Comparison of ENCODE assay signal across 8 mouse cellular contexts in genomic region chr4:43506536-43507185, GRCm38 (mm10). TPM values are rescaled to one million over a fixed set of nuclear protein-coding genes. Genes with fewer than 3 reads are reported as not detected.
DNase-seq lines count a peak whose midpoint lies in the region; ATAC-seq and TF ChIP-seq lines count a peak whose summit lies in the region.

Gene Car9, plus strand, starts transcription at chr4:43506966.

- no peaks in the 10 kb centered on the region for H3K27me3 ChIP-seq in heart, embryonic 11.5 days (ENCODE audit: control insufficient read depth, insufficient read depth, low read length)
- H3K27me3 ChIP-seq in E14TG2a.4 (ENCODE audit: insufficient read depth, low read length): peaks cover 52% of the 10 kb centered on the region
- H3K27me3 ChIP-seq in intestine, postnatal 0 days (replicated peaks; ENCODE audit: control insufficient read depth, insufficient read depth, low read length): no peaks in the 10 kb centered on the region

- no peak for TF ChIP-seq CTCF in E14TG2a.4 (conservative IDR thresholded peaks at IDR 0.05; ENCODE audit: low read length)
- no peak for TF ChIP-seq CTCF in intestine, postnatal 0 days (IDR thresholded peaks at IDR 0.05; ENCODE audit: low read depth)

- H3K4me3 ChIP-seq in heart, embryonic 11.5 days (ENCODE audit: low read depth, low read length): peak within 1 kb of the TSS; percentile 44
- H3K4me3 ChIP-seq in E14TG2a.4 (replicated peaks; ENCODE audit: low read length): peak within 1 kb of the TSS; percentile 72; the same call in 1 of the 2 replicates
- peak within 1 kb of the TSS; percentile 43 for H3K4me3 ChIP-seq in intestine, postnatal 0 days (ENCODE audit: low read depth, low read length)

- peak within 1 kb of the TSS; percentile 63; the same call in 1 of the 2 replicates for H3K9ac ChIP-seq in heart, embryonic 11.5 days (ENCODE audit: low read depth, low read length)
- H3K9ac ChIP-seq in intestine, postnatal 0 days (ENCODE audit: low read depth, low read length): no peak within 1 kb of the TSS

- no peaks in the 10 kb centered on the region for H3K9me3 ChIP-seq in heart, embryonic 11.5 days (replicated peaks; ENCODE audit: control insufficient read depth, low read length)
- no peaks in the 10 kb centered on the region for H3K9me3 ChIP-seq in E14TG2a.4 (ENCODE audit: low read length)
- no peaks in the 10 kb centered on the region for H3K9me3 ChIP-seq in intestine, postnatal 0 days (ENCODE audit: control insufficient read depth)

- H3K4me2 ChIP-seq in heart, embryonic 11.5 days: peak within 1 kb of the TSS; percentile 85
- peak within 1 kb of the TSS; percentile 70 for H3K4me2 ChIP-seq in intestine, postnatal 0 days (replicated peaks; ENCODE audit: low read depth)

- ATAC-seq in heart, embryonic 11.5 days (replicated peaks; ENCODE audit: insufficient number of reproducible peaks, low FRiP score, low TSS enrichment): no peak
- ATAC-seq in intestine, postnatal 0 days: no peak

- no peaks in the 10 kb centered on the region for H3K36me3 ChIP-seq in heart, embryonic 11.5 days (ENCODE audit: control insufficient read depth, insufficient read depth, low read length)
- no peaks in the 10 kb centered on the region for H3K36me3 ChIP-seq in E14TG2a.4 (ENCODE audit: insufficient read depth, low read length)
- no peaks in the 10 kb centered on the region for H3K36me3 ChIP-seq in intestine, postnatal 0 days (ENCODE audit: control insufficient read depth, insufficient read depth)

- H3K4me1 ChIP-seq in heart, embryonic 11.5 days (ENCODE audit: control insufficient read depth, insufficient read depth, low read length): peaks cover 11% of the 10 kb centered on the region
- peaks cover 54% of the 10 kb centered on the region for H3K4me1 ChIP-seq in E14TG2a.4 (replicated peaks; ENCODE audit: low read depth, low read length)
- peaks cover 4% of the 10 kb centered on the region for H3K4me1 ChIP-seq in intestine, postnatal 0 days (replicated peaks; ENCODE audit: control insufficient read depth, insufficient read depth, low read length)

- no peak for DNase-seq in heart, adult 8-10 months (ENCODE audit: low spot score)
- peak; percentile 92 to 93 for DNase-seq in cerebellum, postnatal 25 days
- no peak for DNase-seq in embryo, embryonic 10.5 days (ENCODE audit: low spot score)
- no peak for DNase-seq in spleen, postnatal 14 days (ENCODE audit: low spot score in 2 of 2)
- DNase-seq in frontal cortex, postnatal 10 days (ENCODE audit: low spot score in 2 of 2): no peak

- WGBS in heart, embryonic 11.5 days (ENCODE audit: insufficient replicate concordance): 57% methylated on average over 9 of the region's 9 CpGs
- 43% methylated on average over 9 of the region's 9 CpGs for WGBS in intestine, postnatal 0 days

- H3K27ac ChIP-seq in heart, embryonic 11.5 days (ENCODE audit: low read depth, low read length): no peak within 1 kb of the TSS
- no peak within 1 kb of the TSS for H3K27ac ChIP-seq in intestine, postnatal 0 days (ENCODE audit: low read depth, low read length)

RNA-seq across cellular contexts. Expression of gene Car9, which starts in this region (rescaled TPM):
- 1.7 and 3.2 TPM in 2 replicates for polyA plus RNA-seq in heart, embryonic 11.5 days (2014; fragmentation: Nextera tagmentation; extraction: Ambion mirVana)
- 1 to 10 TPM in 1 of 4 experiments, under 1 TPM in 3; 0.25 to 1.0 (median 0.52) TPM for total RNA-seq in heart, adult 8-10 months (2022)
- 4.8 and 5.4 TPM in 2 replicates for polyA plus RNA-seq in intestine, postnatal 0 days (2015; fragmentation: Nextera tagmentation; extraction: Ambion mirVana)

Comparison
In these comparisons a context has a peak if more than half of its experiments do, and no peak if none do; other contexts are left out.
1. DNase-seq: peak in cerebellum, postnatal 25 days (2 of 2); none in heart, adult 8-10 months (single experiment), embryo, embryonic 10.5 days (single experiment), spleen, postnatal 14 days (0 of 2) and frontal cortex, postnatal 10 days (0 of 2).
2. Peak in every context shown above with its lines, with median percentiles within 50 percentile points of each other: H3K4me3 ChIP-seq.